ENCODE assay signal across 9 mouse cellular contexts in the genomic region with DNA sequence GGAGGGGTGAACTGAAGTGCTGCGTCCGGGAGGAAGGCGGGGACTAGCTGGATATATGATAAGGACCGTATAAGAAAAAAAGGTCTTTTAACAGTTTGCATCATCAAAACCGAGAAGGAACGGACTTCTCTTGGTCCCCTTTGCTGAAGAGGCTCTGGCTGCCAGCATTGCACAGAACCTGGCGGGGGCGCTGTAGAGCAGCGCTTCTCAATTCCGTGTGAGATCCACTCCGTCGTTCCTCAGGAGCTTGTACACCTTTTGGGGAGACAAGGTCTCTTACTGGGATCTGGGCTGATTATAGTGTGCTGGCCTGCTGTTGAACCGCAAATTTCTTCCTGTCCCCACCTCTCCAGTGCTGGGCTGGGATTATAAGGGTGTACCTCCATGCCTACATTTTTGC. TPM values are rescaled to one million over a fixed set of nuclear protein-coding genes. Genes with fewer than 3 reads are reported as not detected.
A peak's percentile ranks its signal among the peaks of the same experiment; 100 is the strongest.
DNase-seq lines count a peak whose midpoint lies in the region; ATAC-seq and TF ChIP-seq lines count a peak whose summit lies in the region.
"Had no signal": no experiment of that assay in that cellular context is flagged by ENCODE, and none has a peak within 500 bp of the region (broad histone marks: within the 10 kb centered on the region; RNA-seq: fewer than 3 reads in every experiment).

No protein-coding gene starts in this region.

- no peak overlapping the region for H3K27ac ChIP-seq in heart, postnatal 0 days (ENCODE audit: low read depth)
- no peak overlapping the region for H3K27ac ChIP-seq in small intestine, adult 2 months (ENCODE audit: insufficient read depth, low read depth, low read length)

- DNase-seq in gastrocnemius, postnatal 10 days = peak; percentile 32
- no peak for DNase-seq in gastrocnemius, postnatal 4 days (ENCODE audit: low spot score in 2 of 2)
- DNase-seq in right cerebral cortex, postnatal 4 days = peak; percentile 21
- no peak for DNase-seq in right cerebral cortex, postnatal 25 days
- DNase-seq in heart, postnatal 0 days (ENCODE audit: low spot score) = peak; percentile 43
- DNase-seq in right cerebral cortex, postnatal 36 days (ENCODE audit: low spot score in 2 of 2) = no peak
- DNase-seq in layer of hippocampus, postnatal 14 days (ENCODE audit: low spot score in 2 of 2) = no peak

- H3K4me2 ChIP-seq in heart, postnatal 0 days (ENCODE audit: low read depth, low read length) = peak overlapping the region; percentile 29; the same call in 1 of the 2 replicates

- WGBS in heart, postnatal 0 days = 19% methylated on average over 13 of the region's 13 CpGs
- 16% methylated on average over 13 of the region's 13 CpGs for WGBS in small intestine, adult 2 months

- TF ChIP-seq EP300 in heart, postnatal 0 days (IDR thresholded peaks at IDR 0.05; ENCODE audit: low read depth) = no peak

- no peak for TF ChIP-seq POLR2A in small intestine, adult 2 months (IDR thresholded peaks at IDR 0.05; ENCODE audit: low read depth, low read length)

- H3K27me3 ChIP-seq in heart, postnatal 0 days (ENCODE audit: control insufficient read depth, insufficient read depth, low read length) = no peaks in the 10 kb centered on the region
- no peaks in the 10 kb centered on the region for H3K27me3 ChIP-seq in small intestine, adult 2 months (ENCODE audit: control insufficient read depth, insufficient read depth, low read length)

- ATAC-seq in heart, postnatal 0 days (ENCODE audit: insufficient read depth, low read depth) = no peak

- H3K4me3 ChIP-seq in heart, postnatal 0 days (ENCODE audit: low read depth, low read length) = no peak overlapping the region
- H3K4me3 ChIP-seq in small intestine, adult 2 months (ENCODE audit: low read depth, low read length) = no peak overlapping the region
- H3K4me3 ChIP-seq: myocyte had no signal

- H3K36me3 ChIP-seq in heart, postnatal 0 days (replicated peaks; ENCODE audit: control insufficient read depth, insufficient read depth, low read length) = no peaks in the 10 kb centered on the region
- no peaks in the 10 kb centered on the region for H3K36me3 ChIP-seq in small intestine, adult 2 months (ENCODE audit: control insufficient read depth, insufficient read depth, low read length)

- H3K9ac ChIP-seq in heart, postnatal 0 days (replicated peaks; ENCODE audit: low read depth, low read length) = no peak overlapping the region

- H3K9me3 ChIP-seq in heart, postnatal 0 days (replicated peaks; ENCODE audit: control insufficient read depth, low read length) = no peaks in the 10 kb centered on the region

- peak; percentile 54 for TF ChIP-seq CTCF in heart, postnatal 0 days (IDR thresholded peaks at IDR 0.05; ENCODE audit: low read depth)
- peak; percentile 58; the same call in 1 of the 2 replicates for TF ChIP-seq CTCF in small intestine, adult 2 months (IDR thresholded peaks at IDR 0.05; ENCODE audit: extremely low read depth, insufficient read length, insufficient replicate concordance, low read depth, low read length)

- H3K4me1 ChIP-seq in heart, postnatal 0 days (ENCODE audit: control insufficient read depth, insufficient read depth) = peaks cover 18% of the 10 kb centered on the region
- H3K4me1 ChIP-seq in small intestine, adult 2 months (ENCODE audit: control insufficient read depth, insufficient read depth, insufficient read length, low read length) = peaks cover 3% of the 10 kb centered on the region; the same call in 1 of the 2 replicates

RNA-seq across cellular contexts. Expression of gene Muc4, which starts 20.3 kb away (rescaled TPM):
- total RNA-seq in gastrocnemius, postnatal 10 days (2021) = under 1 TPM; 0.07 to 0.47 TPM
- under 1 TPM; 0.07 to 0.10 TPM for total RNA-seq in gastrocnemius, postnatal 4 days (2021)
- 0.23 and 0.27 TPM in 2 replicates for total RNA-seq in heart, postnatal 0 days (2014; rRNA removed; ENCODE audit: low replicate concordance)
- polyA plus RNA-seq in heart, postnatal 0 days (2015; fragmentation: Nextera tagmentation; extraction: Ambion mirVana) = 0.16 TPM in 1 of 2 replicates, not detected in the other
- 18.8 and 39.8 TPM in 2 replicates for polyA plus RNA-seq in small intestine, adult 2 months (2012; rRNA removed)
- total RNA-seq in layer of hippocampus, postnatal 14 days (2021) = not detected

Comparison
In these comparisons a context has a peak if more than half of its experiments do, and no peak if none do; other contexts are left out.
1. DNase-seq: peak in gastrocnemius, postnatal 10 days (single experiment), right cerebral cortex, postnatal 4 days (single experiment) and heart, postnatal 0 days (single experiment); none in gastrocnemius, postnatal 4 days (0 of 2), right cerebral cortex, postnatal 25 days (single experiment), right cerebral cortex, postnatal 36 days (0 of 2) and layer of hippocampus, postnatal 14 days (0 of 2).